Mouse (Mus musculus) thymus, adult 2 months (tissue): ENCODE data around the gene Ntm.

Experiments used
- CTCF ChIP-seq: fragments of 200-500 bp; IDR thresholded peaks from 2 replicates; pipeline ENCODE4 v1.5.1; 2012; ENCODE audit warnings: mild to moderate bottlenecking, control low read depth, low read length, moderate library complexity, borderline replicate concordance; ENCODE audit not compliant: control insufficient read depth, poor library complexity, insufficient read depth; ENCODE audit errors: extremely low read depth
- POLR2A ChIP-seq: fragments of 200-500 bp; IDR thresholded peaks from 2 replicates; pipeline ENCODE4 v1.6.1; 2012; ENCODE audit warnings: mild to moderate bottlenecking, low read length, control low read depth, moderate library complexity; ENCODE audit not compliant: control insufficient read depth, poor library complexity, insufficient read depth; ENCODE audit errors: extremely low read depth

DNA sequence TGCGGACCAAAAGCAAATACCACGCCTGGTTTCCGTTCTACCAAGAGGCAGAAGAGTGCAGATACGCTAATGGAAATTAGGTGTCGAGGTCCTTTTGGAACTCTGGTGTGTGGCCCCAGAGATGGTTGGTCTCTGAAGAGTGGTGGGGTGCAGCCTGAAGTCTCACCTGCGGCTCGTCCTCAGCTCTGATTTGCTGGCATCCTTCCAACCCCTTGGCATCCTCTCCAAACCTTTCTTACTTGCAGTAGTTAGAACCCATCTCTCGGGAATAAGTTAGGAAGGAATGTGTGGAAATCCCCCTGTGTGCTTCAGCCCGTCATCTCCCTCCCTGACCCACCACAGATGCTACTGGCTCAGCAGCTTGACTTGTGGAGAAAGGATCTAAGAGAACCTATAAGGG lies 367.6 kb downstream of the Ntm start:
- TF ChIP-seq POLR2A: no peak
- no peak for TF ChIP-seq CTCF
